Mouse (Mus musculus) MEL (cell line): ENCODE measurements around the gene Gm28374. TPM values are rescaled to one million over a fixed set of nuclear protein-coding genes. Genes with fewer than 3 reads are reported as not detected.

Experiments
- DNase-seq: peaks from one replicate; pipeline ENCODE4 v3.0.0; 2011; ENCODE audit warnings: low read depth, low spot score
- H3K27ac ChIP-seq: 2 replicates; pipeline ENCODE4 v1.5.1; 2012; ENCODE audit warnings: low read depth, mild to moderate bottlenecking, control low read depth, low read length, moderate library complexity; ENCODE audit not compliant: control insufficient read depth
- H3K27me3 ChIP-seq, 2 experiments: fragments of 150-350 bp in 1 of 2; sonication (generic) in 1 of 2; 2 replicates each; pipeline ENCODE4 v1.6.1; 2012; ENCODE audit warnings: low read length in 2 of 2, mild to moderate bottlenecking in 2 of 2, improper control_type of control experiment in 1 of 2, moderate library complexity in 1 of 2; ENCODE audit not compliant: insufficient read depth in 2 of 2, control insufficient read depth in 1 of 2
- H3K36me3 ChIP-seq, 2 experiments: 2 replicates each; pipeline ENCODE4 v1.6.1; 2012 to 2014; ENCODE audit warnings: low read length in 2 of 2, improper control_type of control experiment in 1 of 2, inconsistent platforms in 1 of 2, mild to moderate bottlenecking in 1 of 2; ENCODE audit not compliant: insufficient read depth in 2 of 2, control insufficient read depth in 1 of 2
- H3K4me1 ChIP-seq, 2 experiments: fragments of 150-350 bp in 1 of 2; sonication (generic) in 1 of 2; 2 replicates each; pipeline ENCODE4 v1.6.1; 2012; ENCODE audit warnings: low read length in 2 of 2, improper control_type of control experiment in 1 of 2, mild to moderate bottlenecking in 1 of 2; ENCODE audit not compliant: insufficient read depth in 2 of 2, control insufficient read depth in 1 of 2
- H3K4me3 ChIP-seq, 2 experiments: fragments of 150-350 bp in 1 of 2; sonication (generic) in 1 of 2; 2 replicates each; pipeline ENCODE4 v1.5.1; 2012; ENCODE audit warnings: low read depth in 2 of 2, low read length in 2 of 2, mild to moderate bottlenecking in 2 of 2, moderate library complexity in 2 of 2, control low read depth in 1 of 2, improper control_type of control experiment in 1 of 2; ENCODE audit not compliant: control insufficient read depth in 1 of 2, insufficient read depth in 1 of 2
- H3K79me2 ChIP-seq: 2 replicates; pipeline ENCODE4 v1.6.1; 2012; ENCODE audit warnings: mild to moderate bottlenecking, low read length, moderate library complexity; ENCODE audit not compliant: control insufficient read depth, poor library complexity, insufficient read depth
- H3K9ac ChIP-seq: 2 replicates; pipeline ENCODE4 v1.6.1; 2012; ENCODE audit warnings: low read depth, mild to moderate bottlenecking, control low read depth, low read length, moderate library complexity; ENCODE audit not compliant: control insufficient read depth, poor library complexity, severe bottlenecking
- H3K9me3 ChIP-seq: fragments of 150-350 bp; sonication (generic); replicated peaks from 2 replicates; pipeline ENCODE4 v1.6.1; 2012; ENCODE audit warnings: mild to moderate bottlenecking, low read length, improper control_type of control experiment, moderate library complexity; ENCODE audit not compliant: insufficient read depth
- BHLHE40 ChIP-seq: IDR thresholded peaks from 2 replicates; pipeline ENCODE4 v1.6.1; 2012; ENCODE audit warnings: low read depth, mild to moderate bottlenecking, inconsistent platforms, low read length, improper control_type of control experiment, borderline replicate concordance
- CHD1 ChIP-seq: IDR thresholded peaks from 2 replicates; pipeline ENCODE4 v1.6.1; 2012; ENCODE audit warnings: low read depth, mild to moderate bottlenecking, inconsistent platforms, low read length, improper control_type of control experiment
- CHD2 ChIP-seq: IDR thresholded peaks from 2 replicates; pipeline ENCODE4 v1.6.1; 2011; ENCODE audit warnings: low read length, improper control_type of control experiment
- CTCF ChIP-seq, 3 experiments: IDR thresholded peaks in 2 of 3; conservative IDR thresholded peaks in 1 of 3; 2 replicates each; pipeline ENCODE4 v1.5.1; 2011 to 2012; ENCODE audit warnings: low read length in 3 of 3, low read depth in 2 of 3, mild to moderate bottlenecking in 2 of 3, improper control_type of control experiment in 1 of 3, inconsistent platforms in 1 of 3, mixed read lengths in 1 of 3, moderate library complexity in 1 of 3; ENCODE audit not compliant: control insufficient read depth in 1 of 3, insufficient read depth in 1 of 3, poor library complexity in 1 of 3, severe bottlenecking in 1 of 3
- E2F4 ChIP-seq: IDR thresholded peaks from 2 replicates; pipeline ENCODE4 v1.6.1; 2011; ENCODE audit warnings: low read depth, low read length, improper control_type of control experiment, borderline replicate concordance
- ELF1 ChIP-seq: IDR thresholded peaks from 2 replicates; pipeline ENCODE4 v1.6.1; 2014; ENCODE audit warnings: low read depth, mild to moderate bottlenecking, inconsistent platforms, low read length, improper control_type of control experiment, moderate library complexity
- EP300 ChIP-seq, 2 experiments: IDR thresholded peaks; 2 replicates each; pipeline ENCODE4 v1.6.1; 2011; ENCODE audit warnings: improper control_type of control experiment in 2 of 2, low read length in 2 of 2, low read depth in 1 of 2, mild to moderate bottlenecking in 1 of 2
- ETS1 ChIP-seq: IDR thresholded peaks from 2 replicates; pipeline ENCODE4 v1.6.1; 2012; ENCODE audit warnings: low read depth, mild to moderate bottlenecking, inconsistent platforms, low read length, improper control_type of control experiment, moderate library complexity
- GABPA ChIP-seq: IDR thresholded peaks from 2 replicates; pipeline ENCODE4 v1.6.1; 2012; ENCODE audit warnings: low read depth, mild to moderate bottlenecking, inconsistent platforms, low read length, improper control_type of control experiment, moderate library complexity
- GATA1 ChIP-seq: IDR thresholded peaks from 2 replicates; pipeline ENCODE4 v1.6.1; 2011; ENCODE audit warnings: low read depth, low read length, improper control_type of control experiment
- HCFC1 ChIP-seq: IDR thresholded peaks from 2 replicates; pipeline ENCODE4 v1.6.1; 2012; ENCODE audit warnings: low read depth, mild to moderate bottlenecking, inconsistent platforms, low read length, improper control_type of control experiment, moderate library complexity
- JUND ChIP-seq: IDR thresholded peaks from 2 replicates; pipeline ENCODE4 v1.6.1; 2011; ENCODE audit warnings: low read depth, mild to moderate bottlenecking, improper control_type of control experiment, low read length
- MAFK ChIP-seq: IDR thresholded peaks from 2 replicates; pipeline ENCODE4 v1.6.1; 2011; ENCODE audit warnings: low read depth, mild to moderate bottlenecking, low read length, improper control_type of control experiment, borderline replicate concordance
- MAX ChIP-seq: IDR thresholded peaks from 2 replicates; pipeline ENCODE4 v1.6.1; 2011; ENCODE audit warnings: low read length, improper control_type of control experiment
- MAZ ChIP-seq: IDR thresholded peaks from 2 replicates; pipeline ENCODE4 v1.6.1; 2012; ENCODE audit warnings: low read depth, mild to moderate bottlenecking, inconsistent platforms, low read length, improper control_type of control experiment
- MEF2A ChIP-seq: IDR thresholded peaks from 2 replicates; pipeline ENCODE4 v1.6.1; 2014; ENCODE audit warnings: low read depth, mild to moderate bottlenecking, inconsistent platforms, low read length, improper control_type of control experiment; ENCODE audit not compliant: poor library complexity, insufficient replicate concordance, severe bottlenecking; ENCODE audit errors: extremely low read depth
- MXI1 ChIP-seq: IDR thresholded peaks from 2 replicates; pipeline ENCODE4 v1.6.1; 2011; ENCODE audit warnings: mild to moderate bottlenecking, low read depth, low read length, improper control_type of control experiment
- MYB ChIP-seq: IDR thresholded peaks from 2 replicates; pipeline ENCODE4 v1.6.1; 2011; ENCODE audit warnings: mild to moderate bottlenecking, low read depth, low read length, improper control_type of control experiment
- MYC ChIP-seq: IDR thresholded peaks from 2 replicates; pipeline ENCODE4 v1.6.1; 2011; ENCODE audit warnings: low read depth, mild to moderate bottlenecking, low read length, improper control_type of control experiment, moderate library complexity
- NELFE ChIP-seq: IDR thresholded peaks from 2 replicates; pipeline ENCODE4 v1.6.1; 2011; ENCODE audit warnings: low read depth, low read length, improper control_type of control experiment
- NRF1 ChIP-seq: IDR thresholded peaks from 2 replicates; pipeline ENCODE4 v1.6.1; 2014; ENCODE audit warnings: low read depth, mild to moderate bottlenecking, inconsistent platforms, low read length, improper control_type of control experiment, moderate library complexity; ENCODE audit not compliant: poor library complexity, insufficient read depth, severe bottlenecking
- POLR2A ChIP-seq, 2 experiments: IDR thresholded peaks; 2 replicates each; pipeline ENCODE4 v1.6.1; 2011 to 2012; ENCODE audit warnings: low read length in 2 of 2, mild to moderate bottlenecking in 2 of 2, control low read depth in 1 of 2, improper control_type of control experiment in 1 of 2, low read depth in 1 of 2, moderate library complexity in 1 of 2; ENCODE audit not compliant: control insufficient read depth in 1 of 2, insufficient read depth in 1 of 2, poor library complexity in 1 of 2
- POLR2AphosphoS2 ChIP-seq: IDR thresholded peaks from 2 replicates; pipeline ENCODE4 v1.6.1; 2011; ENCODE audit warnings: low read length, improper control_type of control experiment
- POLR2AphosphoS5 ChIP-seq: IDR thresholded peaks from 2 replicates; pipeline ENCODE4 v1.6.1; 2012; ENCODE audit warnings: low read depth, borderline replicate concordance, mild to moderate bottlenecking, inconsistent platforms, low read length, moderate library complexity, mixed read lengths
- RAD21 ChIP-seq: IDR thresholded peaks from 2 replicates; pipeline ENCODE4 v1.6.1; 2011; ENCODE audit warnings: mild to moderate bottlenecking, low read depth, low read length, improper control_type of control experiment
- RCOR1 ChIP-seq: IDR thresholded peaks from 2 replicates; pipeline ENCODE4 v1.6.1; 2012; ENCODE audit warnings: low read depth, mild to moderate bottlenecking, inconsistent platforms, low read length, improper control_type of control experiment
- SIN3A ChIP-seq: IDR thresholded peaks from 2 replicates; pipeline ENCODE4 v1.6.1; 2012; ENCODE audit warnings: low read length, improper control_type of control experiment, inconsistent platforms
- SMC3 ChIP-seq: IDR thresholded peaks from 2 replicates; pipeline ENCODE4 v1.6.1; 2011; ENCODE audit warnings: low read depth, low read length, improper control_type of control experiment
- TAL1 ChIP-seq: IDR thresholded peaks from 2 replicates; pipeline ENCODE4 v1.6.1; 2012; ENCODE audit warnings: mild to moderate bottlenecking, inconsistent platforms, low read length, moderate library complexity, mixed read lengths
- TBP ChIP-seq: IDR thresholded peaks from 2 replicates; pipeline ENCODE4 v1.8.0; 2011; ENCODE audit warnings: low read depth, low read length, improper control_type of control experiment
- TCF12 ChIP-seq: IDR thresholded peaks from 2 replicates; pipeline ENCODE4 v1.6.1; 2014; ENCODE audit warnings: low read depth, mild to moderate bottlenecking, inconsistent platforms, low read length, improper control_type of control experiment, moderate library complexity
- UBTF ChIP-seq: IDR thresholded peaks from 2 replicates; pipeline ENCODE4 v1.6.1; 2012; ENCODE audit warnings: low read depth, mild to moderate bottlenecking, inconsistent platforms, low read length, improper control_type of control experiment, moderate library complexity, borderline replicate concordance; ENCODE audit not compliant: insufficient read depth
- USF2 ChIP-seq, 2 experiments: IDR thresholded peaks; 2 replicates each; pipeline ENCODE4 v1.6.1; 2011 to 2012; ENCODE audit warnings: improper control_type of control experiment in 2 of 2, low read length in 2 of 2, borderline replicate concordance in 1 of 2, inconsistent platforms in 1 of 2, low read depth in 1 of 2, mild to moderate bottlenecking in 1 of 2; ENCODE audit not compliant: insufficient read depth in 1 of 2
- ZC3H11A ChIP-seq: IDR thresholded peaks from 2 replicates; pipeline ENCODE4 v1.6.1; 2012; ENCODE audit warnings: low read depth, mild to moderate bottlenecking, inconsistent platforms, low read length, improper control_type of control experiment
- ZKSCAN1 ChIP-seq: IDR thresholded peaks from 2 replicates; pipeline ENCODE4 v1.6.1; 2012; ENCODE audit warnings: low read depth, mild to moderate bottlenecking, inconsistent platforms, low read length, improper control_type of control experiment, moderate library complexity
- ZMIZ1 ChIP-seq: IDR thresholded peaks from 2 replicates; pipeline ENCODE4 v1.6.1; 2012; ENCODE audit warnings: low read depth, mild to moderate bottlenecking, inconsistent platforms, low read length, improper control_type of control experiment, moderate library complexity
- polyA plus RNA-seq, 2 experiments: library from polyadenylated mRNA; stranded (reverse) in 1 of 2; unstranded in 1 of 2; fragments of >175 nt in 1 of 2; fragments of >200 nt in 1 of 2; gene quantifications; 2 replicates each; pipeline versions ENCODE4 v1.2.1 to v1.2.4; 2012; ENCODE audit warnings: low replicate concordance in 2 of 2, low read depth in 1 of 2; ENCODE audit not compliant: insufficient read length in 2 of 2, insufficient read depth in 1 of 2, missing spikeins in 1 of 2
- total RNA-seq: library from RNA; depleted of rRNA; stranded (reverse); fragments of 300-350 nt; gene quantifications from 2 replicates; pipeline ENCODE4 v1.2.3, GENCODE M21; 2012

Gene Gm28374
- total and polyA plus RNA-seq, 3 experiments: 0.42 to 0.46 TPM; not detected in 1

GRCm38 (mm10) chr19:6117986-6118676 lies 36.1 kb upstream of the Gm28374 start, which contains the start of gene Sac3d1:
Gene Sac3d1, minus strand, starts transcription at chr19:6118650.
- peak; percentile 98 for DNase-seq
- no peaks in the 10 kb centered on the region for H3K27me3 ChIP-seq
- peaks cover 0 to 10% of the 10 kb centered on the region in 2 experiments; a peak in 2 of 4 replicates for H3K36me3 ChIP-seq
- no peak for TF ChIP-seq RCOR1
- peak; percentile 88 for TF ChIP-seq ZMIZ1
- peak; percentile 96 for TF ChIP-seq HCFC1
- TF ChIP-seq E2F4: peak; percentile 74; the same call in 1 of the 2 replicates
- TF ChIP-seq TAL1: no peak
- peak; percentile 98 for TF ChIP-seq NELFE
- no peak; the same call in none of the 2 replicates for TF ChIP-seq ELF1
- TF ChIP-seq ZC3H11A: no peak
- no peak for TF ChIP-seq MEF2A
- no peak for TF ChIP-seq GATA1
- peak; percentile 15; the same call in 1 of the 2 replicates for TF ChIP-seq NRF1
- no peak for TF ChIP-seq BHLHE40
- no peak for TF ChIP-seq GABPA
- peak; percentile 87 for TF ChIP-seq SIN3A
- TF ChIP-seq MYB: no peak
- no peak for TF ChIP-seq UBTF
- TF ChIP-seq RAD21: no peak
- no peak for TF ChIP-seq EP300 (IDR thresholded peaks at IDR 0.05; ENCODE audit: low read depth in 1 of 2, low read length in 2 of 2)
- peak; percentile 90; the same call in 1 of the 2 replicates for TF ChIP-seq POLR2AphosphoS2
- peak; percentile 87 for TF ChIP-seq MAX
- TF ChIP-seq USF2 (IDR thresholded peaks at IDR 0.05; ENCODE audit: borderline replicate concordance in 1 of 2, insufficient read depth in 1 of 2, low read depth in 1 of 2, low read length in 2 of 2): no peak
- no peak for TF ChIP-seq MAZ
- no peak; the same call in 1 of the 2 replicates for TF ChIP-seq CHD2
- peak; percentile 89 for TF ChIP-seq MYC
- TF ChIP-seq TCF12: peak; percentile 54; the same call in 1 of the 2 replicates
- peak; percentile 17; the same call in 1 of the 2 replicates for TF ChIP-seq SMC3
- TF ChIP-seq TBP: peak; percentile 95
- no peak for TF ChIP-seq ZKSCAN1
- TF ChIP-seq CHD1: no peak
- 0 out of 2 replicates have a peak, but pooled peaks have one; percentile 16 for TF ChIP-seq MAFK
- no peak for TF ChIP-seq POLR2AphosphoS5
- peak; percentile 87 for TF ChIP-seq MXI1
- peak; percentile 97 to 99 for TF ChIP-seq POLR2A (IDR thresholded peaks at IDR 0.05; ENCODE audit: control insufficient read depth in 1 of 2, insufficient read depth in 1 of 2, low read depth in 1 of 2, low read length in 2 of 2, poor library complexity in 1 of 2)
- TF ChIP-seq ETS1: peak; percentile 7; the same call in 1 of the 2 replicates
- no peak for TF ChIP-seq CTCF (IDR thresholded peaks at IDR 0.05 in 2 of 3, conservative IDR thresholded peaks at IDR 0.05 in 1 of 3; ENCODE audit: control insufficient read depth in 1 of 3, insufficient read depth in 1 of 3, low read depth in 2 of 3, low read length in 3 of 3, poor library complexity in 1 of 3, severe bottlenecking in 1 of 3)
- no peak for TF ChIP-seq JUND

More at GRCm38 (mm10) chr19:6117986-6118676, 36.1 kb upstream of the Gm28374 start, which contains the start of gene Sac3d1:
- Histone ChIP-seq H3K79me2 (peaks cover 22% of the 10 kb centered on the region), H3K27ac (peak within 1 kb of the TSS; percentile 88), H3K4me1 (peaks cover 2 to 10% of the 10 kb centered on the region in 2 experiments; a peak in 2 of 4 replicates), H3K9me3 (no peaks in the 10 kb centered on the region), H3K9ac (peak within 1 kb of the TSS; percentile 88), H3K4me3 (peak within 1 kb of the TSS; percentile 74 to 91)
